Mouse (Mus musculus) Patski (cell line): ENCODE measurements at regions not wholly inside any gene's neighbourhood (a gene's known extent, or its start where the extent isn't known, plus 50 kb on each side); places are given as distances from the start of the nearest gene placed in this dataset.

Experiments used
- ATAC-seq: fragments of 100-300 bp; one replicate; pipeline ENCODE4 v1.8.0; 2021
- CTCF ChIA-PET: fragments of 350-600 bp; sonication (Branson Sonifier 250); formaldehyde crosslinking; loops from one replicate; lab custom pipeline; 2022; ENCODE audit warnings: inconsistent platforms; lab: Charles Lee
- POLR2A ChIA-PET: fragments of 350-600 bp; sonication (Branson Sonifier 250); formaldehyde crosslinking; loops from one replicate; lab custom pipeline; 2022; ENCODE audit warnings: antibody characterized with exemption, inconsistent platforms; lab: Charles Lee
- DNase-seq: peaks from one replicate; pipeline ENCODE4 v3.0.0-alpha.2; 2011; ENCODE audit warnings: low read depth, low spot score
- H3K27me3 ChIP-seq: fragments of 371-371 bp; one replicate; pipeline ENCODE4 v1.5.1; 2021
- CTCF ChIP-seq: fragments of 100-300 bp; IDR thresholded peaks from one replicate; pipeline ENCODE4 v1.5.1; 2021
- in situ Hi-C: fragments of 300-500 bp; cut with MboI; formaldehyde crosslinking; loops from 3 replicates; pipeline ENCODE4 v1.11.1; 2018; ENCODE audit warnings: low pct_unique_long_range_greater_than_20kb, mixed read lengths

DNA sequence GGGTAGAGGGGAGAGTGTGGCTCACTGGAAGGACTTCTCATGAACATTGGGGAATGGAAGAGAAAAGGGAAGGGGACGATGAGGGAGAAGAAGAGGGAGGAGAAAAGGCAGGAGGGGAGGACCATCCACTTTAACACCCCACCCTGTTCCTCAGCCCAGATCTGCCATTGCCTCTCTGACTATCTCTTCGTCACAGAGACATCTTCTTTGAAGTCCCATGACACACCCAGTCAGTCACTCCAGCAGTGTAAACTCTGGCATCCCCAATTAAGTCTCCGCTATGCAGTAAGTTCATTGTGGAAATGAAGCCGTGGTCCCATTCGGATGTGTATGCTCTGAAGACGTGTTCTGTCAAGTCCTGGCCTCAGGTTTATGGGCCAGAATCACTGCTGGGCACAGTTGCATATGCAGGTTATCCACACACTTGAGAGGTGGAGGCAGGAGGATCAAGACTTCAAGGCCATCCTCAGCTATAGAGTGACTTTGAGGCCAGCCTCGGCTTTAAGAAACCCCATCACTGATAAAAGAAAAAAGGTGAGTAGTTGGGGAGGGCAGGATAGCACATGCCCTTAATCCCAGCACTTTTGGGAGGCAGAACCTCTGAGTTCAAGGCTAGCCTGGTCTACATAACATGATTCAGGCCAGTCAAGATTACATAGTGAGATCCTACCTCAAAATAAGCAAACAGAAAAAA lies 141.0 kb upstream of the Med13l start:
- ATAC-seq = no peak
- POLR2A ChIA-PET = interaction anchor here (0.6 to 0.7 kb wide), 2 partner anchors 11 to 22 kb away, joined by 3 to 4 read pairs; no protein-coding TSS in a partner anchor
- in situ Hi-C loops = loop anchor here (10.0 kb wide), 1 partner anchor 85 kb away; no protein-coding TSS in a partner anchor
- no peak for TF ChIP-seq CTCF
- no peaks in the 10 kb centered on the region for H3K27me3 ChIP-seq
- no peak for DNase-seq
- CTCF ChIA-PET = no interaction called here

DNA sequence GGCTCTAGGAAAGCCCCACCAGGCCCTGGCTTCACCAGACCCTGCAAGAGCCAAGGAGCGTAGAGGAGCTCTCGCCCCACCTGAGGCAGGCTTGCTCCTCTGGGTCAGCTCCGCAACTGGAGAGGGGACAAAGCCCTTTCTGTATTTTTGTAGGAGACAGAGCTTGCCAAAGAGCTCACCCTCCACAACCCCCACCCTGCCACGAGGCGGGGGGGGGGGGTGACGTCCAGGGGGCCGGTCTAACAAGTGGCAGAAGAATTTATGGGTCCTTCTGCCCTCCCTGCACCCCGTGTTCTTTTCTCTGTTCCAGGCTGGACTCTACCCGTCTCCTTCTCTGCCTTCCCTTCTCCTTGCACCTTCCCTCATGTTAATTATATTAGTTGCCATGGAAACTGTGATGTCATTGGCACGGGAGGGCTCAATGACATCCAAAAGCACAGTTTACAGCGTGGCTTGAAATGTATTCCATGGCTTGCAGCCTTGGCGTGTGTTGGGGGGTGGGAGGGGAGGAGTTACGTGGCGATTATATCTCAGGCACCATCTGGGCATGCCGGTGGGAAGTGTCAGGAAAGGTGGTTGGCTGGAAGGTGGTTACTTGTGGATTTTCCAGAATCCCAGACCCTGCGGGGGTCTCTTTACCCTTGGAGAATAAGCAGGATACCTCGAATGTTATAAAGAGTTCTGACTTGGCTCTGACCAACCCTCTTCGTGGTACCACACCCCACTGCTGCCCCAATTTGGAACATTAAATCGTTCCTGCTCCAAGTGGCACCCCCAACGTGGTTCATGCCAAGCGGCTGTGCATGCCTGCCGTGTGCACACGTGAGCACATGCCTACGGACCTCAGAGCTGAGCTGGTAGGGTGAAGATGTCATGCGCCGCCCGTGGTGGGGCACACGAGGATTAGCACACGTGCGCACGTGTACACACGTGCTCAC lies 138.3 kb upstream of the Med13l start:
- in situ Hi-C loops = loop anchor here (10.0 kb wide), 1 partner anchor 87 kb away; no protein-coding TSS in a partner anchor
- ChIA-PET CTCF (interaction anchor here (0.6 kb wide), 1 partner anchor 13 kb away, joined by 3 read pairs; no protein-coding TSS in a partner anchor), POLR2A (no interaction called here)
- ATAC-seq = no peak
- no peak for TF ChIP-seq CTCF
- no peak for DNase-seq
- H3K27me3 ChIP-seq = no peaks in the 10 kb centered on the region

DNA sequence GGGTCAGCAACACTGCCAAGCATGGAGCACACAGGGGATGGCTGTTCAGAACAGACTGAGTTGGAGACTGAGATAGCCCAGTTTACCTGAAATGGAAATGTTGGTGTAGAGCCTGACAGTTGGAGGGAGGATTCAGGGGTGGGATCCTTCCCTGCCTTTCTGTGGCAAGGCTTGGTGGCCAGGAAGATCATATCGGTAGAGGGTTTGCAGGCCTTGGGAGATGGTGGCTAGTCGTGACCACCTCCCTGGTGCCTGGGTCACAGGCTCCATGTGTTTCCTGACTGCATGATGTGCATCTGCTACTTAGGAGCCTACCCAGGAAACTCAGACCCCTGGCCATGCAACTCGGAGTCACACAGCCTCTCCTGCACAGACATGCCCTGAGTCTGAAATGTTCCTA lies 136.3 kb upstream of the Med13l start:
- TF ChIP-seq CTCF = no peak
- in situ Hi-C loops = loop anchor here (10.0 kb wide), 1 partner anchor 89 kb away; no protein-coding TSS in a partner anchor
- ChIA-PET POLR2A (no interaction called here), CTCF (interaction anchor here (0.7 to 2.1 kb wide), 3 partner anchors 12 to 92 kb away, joined by 3 to 4 read pairs (median 4); no protein-coding TSS in a partner anchor)
- no peak for ATAC-seq
- DNase-seq = no peak
- H3K27me3 ChIP-seq = no peaks in the 10 kb centered on the region

DNA sequence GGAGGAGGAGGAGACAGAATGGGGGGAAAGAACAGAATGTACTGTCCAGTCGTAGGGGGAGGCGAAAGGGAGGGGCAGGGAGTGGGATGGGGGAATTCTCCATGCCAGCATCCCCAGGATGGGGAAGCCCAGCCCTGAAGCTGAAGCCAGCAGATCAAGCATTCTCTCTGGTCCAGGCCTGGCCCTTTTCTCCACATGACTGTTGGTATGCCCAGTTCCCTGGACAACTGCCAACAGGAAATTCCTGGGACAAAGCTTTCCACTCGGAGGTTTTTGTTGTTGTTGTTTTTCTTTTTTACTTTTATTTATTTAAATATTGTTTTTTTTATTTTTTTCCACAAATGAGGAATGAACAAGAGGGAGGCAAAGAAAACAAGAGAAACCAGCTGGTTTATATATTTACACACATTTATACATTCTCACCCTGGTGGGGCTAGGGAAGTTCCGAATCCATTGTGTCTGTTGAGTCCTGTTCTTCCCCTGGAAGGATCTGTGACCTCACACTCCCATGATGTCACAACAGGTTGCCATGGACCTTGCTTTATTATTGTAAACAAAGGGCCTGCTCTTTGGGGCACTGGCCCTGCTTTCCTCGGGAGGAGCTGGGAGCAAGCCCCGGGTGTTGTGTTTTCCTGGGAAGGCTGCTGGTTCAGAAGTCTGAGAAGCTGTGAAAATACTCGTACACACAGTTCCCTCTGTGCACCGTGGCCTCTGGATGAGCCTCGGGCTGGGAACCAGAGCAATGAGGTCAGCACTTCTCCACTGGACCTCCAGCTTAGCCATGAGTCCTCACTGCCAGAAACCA lies 135.5 kb upstream of the Med13l start:
- CTCF ChIA-PET = interaction anchor here (0.7 to 2.1 kb wide), 3 partner anchors 13 to 93 kb away, joined by 3 to 4 read pairs (median 4); no protein-coding TSS in a partner anchor
- DNase-seq (peak; percentile 97), ATAC-seq (peak; percentile 85)
- TF ChIP-seq CTCF = no peak
- in situ Hi-C loops = loop anchor here (10.0 kb wide), 1 partner anchor 90 kb away; no protein-coding TSS in a partner anchor
- POLR2A ChIA-PET = interaction anchor here (0.9 to 1.3 kb wide), 3 partner anchors 19 to 90 kb away, joined by 3 to 5 read pairs (median 3); no protein-coding TSS in a partner anchor
- H3K27me3 ChIP-seq = no peaks in the 10 kb centered on the region

DNA sequence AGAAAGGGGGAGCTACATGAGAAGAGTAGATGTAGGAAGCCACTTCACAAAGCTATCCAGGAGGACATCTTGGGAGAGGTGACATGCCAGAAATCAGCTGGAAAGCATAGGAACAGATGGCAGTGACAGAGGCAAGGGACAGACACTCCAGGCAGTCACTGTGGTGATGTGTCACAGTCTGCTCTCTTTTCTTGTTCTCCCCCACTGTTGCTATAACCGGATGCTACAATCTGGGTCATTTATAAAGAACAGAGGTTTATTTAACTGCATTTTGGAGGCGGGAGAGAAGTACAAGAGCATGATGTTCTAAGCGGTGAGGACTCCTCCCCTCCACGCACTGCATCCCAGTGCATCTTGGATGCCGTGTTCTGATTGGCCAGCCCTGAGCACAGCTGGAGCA lies 133.8 kb upstream of the Med13l start:
- CTCF ChIA-PET = no interaction called here
- no peaks in the 10 kb centered on the region for H3K27me3 ChIP-seq
- in situ Hi-C loops = loop anchor here (10.0 kb wide), 1 partner anchor 92 kb away; no protein-coding TSS in a partner anchor
- no peak for DNase-seq
- ATAC-seq = no peak
- POLR2A ChIA-PET = interaction anchor here (1.4 kb wide), 1 partner anchor 15 kb away, joined by 6 read pairs; no protein-coding TSS in a partner anchor
- TF ChIP-seq CTCF = no peak

- ATAC-seq = no peak
- H3K27me3 ChIP-seq = no peaks in the 10 kb centered on the region
- CTCF ChIA-PET = no interaction called here
- POLR2A ChIA-PET = interaction anchor here (0.7 kb wide), 1 partner anchor 25 kb away, joined by 6 read pairs; no protein-coding TSS in a partner anchor
- DNase-seq = no peak
- TF ChIP-seq CTCF = no peak
- in situ Hi-C loops = loop anchor here (10.0 kb wide), 1 partner anchor 94 kb away; no protein-coding TSS in a partner anchor
Measured at GRCm38 (mm10) chr5:118428323-118429095, 132.0 kb upstream of the Med13l start.

DNA sequence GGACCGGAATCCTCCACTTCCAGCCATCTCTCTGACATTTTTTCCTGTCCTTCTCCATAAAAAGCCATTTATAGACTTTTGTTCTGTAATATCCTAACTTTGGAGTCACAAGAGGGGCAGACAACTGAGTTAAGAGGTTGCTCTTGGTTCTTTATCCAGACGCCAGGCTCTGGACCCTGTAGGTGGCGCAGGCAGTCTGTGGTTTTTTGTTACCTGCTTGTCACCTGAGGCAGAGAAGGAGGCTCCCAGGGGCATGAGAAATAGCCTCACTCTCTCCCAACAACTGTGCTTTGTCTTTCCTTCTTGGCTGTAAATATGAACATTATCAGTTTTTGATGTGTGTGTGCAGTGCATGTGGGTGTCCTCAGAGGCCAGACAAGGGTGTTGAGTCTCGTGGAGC lies 126.9 kb upstream of the Med13l start:
- DNase-seq (no peak), ATAC-seq (no peak)
- ChIA-PET POLR2A (interaction anchor here (0.6 kb wide), 1 partner anchor 55 kb away, joined by 3 read pairs; no protein-coding TSS in a partner anchor), CTCF (interaction anchor here (0.9 to 1.7 kb wide), 3 partner anchors 8 to 82 kb away, joined by 3 to 5 read pairs (median 4); no protein-coding TSS in a partner anchor)
- no peak for TF ChIP-seq CTCF
- H3K27me3 ChIP-seq = no peaks in the 10 kb centered on the region
- in situ Hi-C loops = no loop called here

GRCm38 (mm10) chr5:118434718-118435555 lies 125.5 kb upstream of the Med13l start:
- ATAC-seq (no peak), DNase-seq (no peak)
- POLR2A ChIA-PET = interaction anchor here (0.7 kb wide), 1 partner anchor 1027 kb away, joined by 6 read pairs; no protein-coding TSS in a partner anchor
- CTCF ChIA-PET = interaction anchor here (0.6 to 0.9 kb wide), 2 partner anchors 13 to 18 kb away, joined by 3 read pairs; no protein-coding TSS in a partner anchor
- H3K27me3 ChIP-seq = no peaks in the 10 kb centered on the region
- in situ Hi-C loops = no loop called here
- no peak for TF ChIP-seq CTCF
